Mouse (Mus musculus): ENCODE results near the gene Gm12394.
"Not testable (repeated sequence)": the region's sequence is repeated elsewhere in the genome, so short reads cannot be mapped to it uniquely, and the experiment has no call there.

Gm12394 gene

DNA sequence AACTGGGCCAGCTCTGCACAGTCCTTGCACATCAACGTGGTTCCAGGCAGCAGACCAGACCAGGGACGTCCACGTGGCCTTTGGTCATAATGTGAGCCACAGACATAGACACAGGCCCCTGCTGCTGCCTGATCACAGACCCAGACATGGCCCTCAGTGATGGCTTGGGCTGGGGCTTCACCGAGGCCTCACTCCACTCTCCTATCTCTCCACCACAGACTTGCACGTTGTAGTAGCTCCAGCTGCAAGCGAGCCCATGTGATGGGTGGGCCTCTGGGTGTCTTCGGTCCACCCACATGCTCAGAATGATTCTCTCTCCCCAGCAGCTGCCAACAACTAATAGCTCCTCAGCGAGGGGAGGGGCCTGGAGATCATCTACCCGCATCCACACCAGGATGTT lies 3.9 kb upstream of the Gm12394 start:
- not testable (repeated sequence) for DNase-seq (ENCODE audit: inconsistent ontology term)

DNA sequence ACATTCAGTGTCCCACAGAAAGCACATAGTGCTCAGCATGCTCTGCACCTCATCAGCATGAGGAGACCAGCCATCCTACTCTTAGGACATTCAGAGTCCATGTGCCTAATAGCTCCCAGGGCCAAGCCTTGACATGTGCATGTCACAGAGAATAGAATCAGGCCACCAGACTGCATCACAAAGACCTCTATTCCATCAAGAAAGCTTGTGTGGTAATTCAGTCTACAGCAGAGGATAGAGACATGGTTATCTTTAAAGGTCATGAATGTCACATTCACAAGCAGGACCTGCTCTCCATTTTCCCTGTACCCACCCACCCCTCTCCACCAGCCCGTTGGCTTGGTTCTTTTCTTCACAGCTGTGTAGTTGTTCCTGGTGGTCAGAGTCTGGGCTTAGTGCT lies 2.8 kb downstream of the Gm12394 start, which contains the start of gene Fam205a1:
TSS of gene Fam205a1 (minus strand) at position 101 of the 400 bp plus-strand sequence.
- not testable (repeated sequence) for DNase-seq (ENCODE audit: inconsistent ontology term)

DNA sequence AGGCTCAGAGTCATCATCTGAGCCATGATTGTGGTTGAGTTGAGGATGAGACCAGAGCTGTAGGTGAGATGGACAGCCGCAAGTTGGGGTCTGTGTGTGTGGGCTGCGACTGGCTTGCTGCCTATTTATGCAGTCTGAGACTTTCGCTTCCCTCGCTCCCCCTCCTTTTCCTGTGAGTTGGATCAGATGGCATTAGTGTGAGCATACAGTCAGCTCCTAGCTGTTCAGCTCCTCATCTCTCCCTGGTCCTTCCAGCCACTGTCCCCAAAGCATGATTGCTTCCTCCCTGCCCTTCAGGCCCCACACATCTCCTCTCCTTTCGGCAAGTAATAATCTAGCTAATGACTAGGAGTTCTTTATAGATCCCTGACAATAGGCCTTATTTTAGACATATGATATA lies 82.7 kb downstream of the Gm12394 start, which contains the start of gene Ccl21a:
TSS of gene Ccl21a (minus strand) at position 101 of the 400 bp plus-strand sequence.
- DNase-seq (ENCODE audit: inconsistent ontology term) = not testable (repeated sequence)

DNA sequence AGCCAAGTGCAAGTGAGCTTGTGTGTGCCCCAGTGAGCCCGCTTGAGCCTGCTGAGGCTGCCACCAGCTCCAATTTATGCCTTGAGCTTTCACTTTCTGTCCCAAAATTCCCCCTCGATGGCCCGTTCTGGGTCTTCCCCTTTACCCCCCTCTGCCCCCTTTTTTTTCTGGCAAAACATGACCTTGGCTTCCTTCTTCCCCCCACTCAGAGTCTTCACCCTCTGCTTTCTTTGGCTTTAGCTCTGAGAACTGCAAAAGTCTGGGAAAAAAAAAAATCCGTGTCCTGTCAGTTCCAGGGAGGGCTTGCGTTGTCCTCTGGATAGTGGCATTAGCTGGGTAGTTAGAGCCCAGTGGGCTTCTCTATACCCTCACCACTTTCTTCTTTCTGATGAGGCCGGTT lies 100.1 kb downstream of the Gm12394 start, which contains the start of gene Ccl19:
TSS of gene Ccl19 (minus strand) at position 101 of the 400 bp plus-strand sequence.
- not testable (repeated sequence) for DNase-seq (ENCODE audit: inconsistent ontology term)

DNA sequence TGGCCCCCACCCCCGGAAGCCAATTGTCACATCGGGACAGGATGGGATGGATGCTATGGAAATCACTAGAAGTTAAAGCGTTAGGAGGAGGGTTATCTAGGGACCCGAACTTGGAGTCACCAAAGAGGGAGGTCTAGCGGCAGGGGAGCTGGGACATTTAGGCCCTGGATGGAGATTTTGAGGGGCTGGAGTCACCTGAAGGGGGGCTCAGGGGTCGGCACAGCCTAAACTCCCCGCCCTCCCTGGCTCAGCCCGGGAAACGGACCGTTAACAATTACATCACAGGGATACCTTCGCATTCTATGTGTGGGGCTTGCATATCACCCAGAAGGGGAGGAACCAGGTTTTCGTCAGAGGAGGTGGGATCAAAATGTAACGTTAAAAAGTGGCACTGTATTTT lies 121.3 kb downstream of the Gm12394 start, which contains the start of gene 4930578G10Rik:
TSS of gene 4930578G10Rik (plus strand) at position 301 of the 400 bp plus-strand sequence.
- DNase-seq (ENCODE audit: inconsistent ontology term) = not testable (repeated sequence)

Measured in Muller cell, postnatal 12 days (primary cell).